Mouse (Mus musculus): ENCODE data around the gene Gm49395. TPM values are rescaled to one million over a fixed set of nuclear protein-coding genes. Genes with fewer than 3 reads are reported as not detected.

Gm49395 gene
- polyA plus RNA-seq, 1 experiment from 2014 or later: 2.5 TPM

- no peaks in the 10 kb centered on the region for H3K36me3 ChIP-seq
- no peaks in the 10 kb centered on the region for H3K4me1 ChIP-seq
- H3K9me3 ChIP-seq: no peaks in the 10 kb centered on the region
- ATAC-seq (ENCODE audit: insufficient number of reproducible peaks, insufficient read depth, low FRiP score, low TSS enrichment): no peak
- 52% methylated on average over 6 of the region's 7 CpGs for WGBS
- no peak overlapping the region for H3K27ac ChIP-seq
- H3K4me2 ChIP-seq (replicated peaks): no peak overlapping the region
- H3K27me3 ChIP-seq: no peaks in the 10 kb centered on the region
- no peak overlapping the region for H3K9ac ChIP-seq
- no peak overlapping the region for H3K4me3 ChIP-seq
Observed at GRCm38 (mm10) chr13:115003444-115004053, 98.2 kb downstream of the Gm49395 start.

- Histone ChIP-seq H3K4me3 (no peak overlapping the region), H3K36me3 (no peaks in the 10 kb centered on the region), H3K27ac (no peak overlapping the region), H3K9ac (no peak overlapping the region), H3K4me1 (no peaks in the 10 kb centered on the region), H3K9me3 (no peaks in the 10 kb centered on the region), H3K4me2 (replicated peaks) (no peak overlapping the region), H3K27me3 (no peaks in the 10 kb centered on the region)
- WGBS: 75% methylated on average over 3 of the region's 3 CpGs
- ATAC-seq (ENCODE audit: insufficient number of reproducible peaks, insufficient read depth, low FRiP score, low TSS enrichment): no peak
Observed at GRCm38 (mm10) chr13:115002837-115003236, 98.9 kb downstream of the Gm49395 start.

- Histone ChIP-seq H3K36me3 (no peaks in the 10 kb centered on the region), H3K27ac (no peak overlapping the region), H3K9me3 (no peaks in the 10 kb centered on the region), H3K4me2 (replicated peaks) (no peak overlapping the region), H3K4me1 (no peaks in the 10 kb centered on the region), H3K9ac (no peak overlapping the region), H3K27me3 (no peaks in the 10 kb centered on the region), H3K4me3 (no peak overlapping the region)
- WGBS: 85% methylated on average over 5 of the region's 5 CpGs
- ATAC-seq (ENCODE audit: insufficient number of reproducible peaks, insufficient read depth, low FRiP score, low TSS enrichment): no peak
Observed at GRCm38 (mm10) chr13:115002155-115002554, 99.6 kb downstream of the Gm49395 start.

GRCm38 (mm10) chr13:114999582-114999981, 102.1 kb downstream of the Gm49395 start:
- ATAC-seq (ENCODE audit: insufficient number of reproducible peaks, insufficient read depth, low FRiP score, low TSS enrichment): no peak
- Histone ChIP-seq H3K9ac (no peak overlapping the region), H3K4me2 (replicated peaks) (no peak overlapping the region), H3K4me1 (no peaks in the 10 kb centered on the region), H3K36me3 (no peaks in the 10 kb centered on the region), H3K27me3 (no peaks in the 10 kb centered on the region), H3K27ac (no peak overlapping the region), H3K9me3 (no peaks in the 10 kb centered on the region), H3K4me3 (no peak overlapping the region)
- WGBS: 75% methylated on average over 4 of the region's 4 CpGs

GRCm38 (mm10) chr13:114998100-114998499, 103.6 kb downstream of the Gm49395 start:
- H3K36me3 ChIP-seq: no peaks in the 10 kb centered on the region
- no peaks in the 10 kb centered on the region for H3K4me1 ChIP-seq
- no peak overlapping the region for H3K9ac ChIP-seq
- ATAC-seq (ENCODE audit: insufficient number of reproducible peaks, insufficient read depth, low FRiP score, low TSS enrichment): no peak
- no peak overlapping the region for H3K27ac ChIP-seq
- no peak overlapping the region for H3K4me3 ChIP-seq
- 95% methylated on average over 10 of the region's 10 CpGs for WGBS
- no peaks in the 10 kb centered on the region for H3K27me3 ChIP-seq
- H3K9me3 ChIP-seq: no peaks in the 10 kb centered on the region
- H3K4me2 ChIP-seq (replicated peaks): no peak overlapping the region

- WGBS: 27% methylated on average over 14 of the region's 14 CpGs
- Histone ChIP-seq H3K4me1 (no peaks in the 10 kb centered on the region), H3K36me3 (no peaks in the 10 kb centered on the region), H3K27ac (no peak overlapping the region), H3K9me3 (no peaks in the 10 kb centered on the region), H3K4me2 (replicated peaks) (peak overlapping the region; percentile 7; the same call in 1 of the 2 replicates), H3K9ac (no peak overlapping the region), H3K27me3 (no peaks in the 10 kb centered on the region), H3K4me3 (no peak overlapping the region)
- no peak for ATAC-seq (ENCODE audit: insufficient number of reproducible peaks, insufficient read depth, low FRiP score, low TSS enrichment)
Observed at GRCm38 (mm10) chr13:114992260-114993014, 109.3 kb downstream of the Gm49395 start.

- H3K4me2 ChIP-seq (replicated peaks): no peak overlapping the region
- WGBS: 63% methylated on average over 6 of the region's 6 CpGs
- H3K4me1 ChIP-seq: no peaks in the 10 kb centered on the region
- no peak for ATAC-seq (ENCODE audit: insufficient number of reproducible peaks, insufficient read depth, low FRiP score, low TSS enrichment)
- H3K36me3 ChIP-seq: no peaks in the 10 kb centered on the region
- no peaks in the 10 kb centered on the region for H3K27me3 ChIP-seq
- no peak overlapping the region for H3K27ac ChIP-seq
- no peak overlapping the region for H3K9ac ChIP-seq
- no peaks in the 10 kb centered on the region for H3K9me3 ChIP-seq
- H3K4me3 ChIP-seq: no peak overlapping the region
Observed at GRCm38 (mm10) chr13:114987668-114988067, 114.1 kb downstream of the Gm49395 start.

GRCm38 (mm10) chr13:114987161-114987560, 114.6 kb downstream of the Gm49395 start:
- Histone ChIP-seq H3K9ac (no peak overlapping the region), H3K9me3 (no peaks in the 10 kb centered on the region), H3K27me3 (no peaks in the 10 kb centered on the region), H3K27ac (no peak overlapping the region), H3K4me2 (replicated peaks) (no peak overlapping the region), H3K4me3 (no peak overlapping the region), H3K4me1 (no peaks in the 10 kb centered on the region), H3K36me3 (no peaks in the 10 kb centered on the region)
- WGBS: 73% methylated on average over 2 of the region's 2 CpGs
- no peak for ATAC-seq (ENCODE audit: insufficient number of reproducible peaks, insufficient read depth, low FRiP score, low TSS enrichment)

Other genes with a start within 250 kb of the Gm49395 start
- 2.8 and 3.3 TPM in 2 replicates for gene Itga2, start 169.8 kb downstream of the Gm49395 start, polyA plus RNA-seq (2016; fragmentation: Nextera tagmentation; extraction: Ambion mirVana)
- 6.2 and 6.3 TPM in 2 replicates for gene Pelo, start 11.7 kb downstream of the Gm49395 start, polyA plus RNA-seq (2016; fragmentation: Nextera tagmentation; extraction: Ambion mirVana)
- 3.4 and 3.8 TPM in 2 replicates for gene Itga1, start within 50 bp of the Gm49395 start, polyA plus RNA-seq (2016; fragmentation: Nextera tagmentation; extraction: Ambion mirVana)

All from embryonic facial prominence, embryonic 12.5 days (tissue).